Mouse (Mus musculus) telencephalon, adult 2 months (tissue): ENCODE measurements around the gene Nrip1.

Source experiments
- DNase-seq: peaks from one replicate; pipeline ENCODE4 v3.0.0-alpha.2; 2011; ENCODE audit warnings: low read depth, low spot score

Gene Nrip1

DNA sequence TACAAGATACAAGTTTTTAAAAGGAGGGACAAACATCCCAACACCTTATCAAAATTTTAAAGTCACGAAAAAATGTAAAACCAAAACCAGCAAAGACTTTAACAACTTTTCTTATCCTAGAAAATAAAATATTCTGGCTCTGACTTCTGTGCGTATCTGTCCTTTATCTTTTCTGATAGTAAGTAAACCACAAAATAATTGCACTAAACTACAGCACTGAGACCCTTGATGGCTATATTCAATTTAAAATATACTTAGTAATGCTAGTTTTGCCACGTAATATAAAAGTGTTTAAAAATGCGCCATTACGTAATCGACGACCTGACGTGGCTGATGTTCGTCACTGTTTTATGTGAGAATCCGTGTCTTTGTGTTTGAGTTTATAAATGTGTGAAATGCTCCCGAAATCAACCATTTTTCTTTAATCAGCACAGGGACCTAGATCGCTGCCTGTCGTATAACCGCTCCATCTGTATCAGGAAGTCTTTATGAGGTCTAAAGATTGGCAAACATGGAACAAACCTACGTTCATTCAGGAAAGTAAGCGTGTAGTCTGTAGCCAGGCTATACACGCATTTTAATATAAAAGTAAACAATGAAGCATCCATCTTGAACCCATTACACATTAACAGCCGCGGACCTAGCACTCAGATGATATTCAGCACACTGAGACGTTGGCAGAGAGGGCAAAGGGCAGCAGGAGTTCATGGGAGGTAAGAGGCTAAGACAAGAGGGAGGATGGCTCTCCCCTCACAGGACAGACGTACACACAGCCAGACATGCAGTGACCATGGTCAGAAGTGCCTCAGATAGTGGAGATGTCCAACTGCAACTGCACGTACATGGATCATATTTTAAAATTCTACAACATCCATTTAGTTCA, 56.4 kb downstream of the Nrip1 start:
- no peak for DNase-seq

DNA sequence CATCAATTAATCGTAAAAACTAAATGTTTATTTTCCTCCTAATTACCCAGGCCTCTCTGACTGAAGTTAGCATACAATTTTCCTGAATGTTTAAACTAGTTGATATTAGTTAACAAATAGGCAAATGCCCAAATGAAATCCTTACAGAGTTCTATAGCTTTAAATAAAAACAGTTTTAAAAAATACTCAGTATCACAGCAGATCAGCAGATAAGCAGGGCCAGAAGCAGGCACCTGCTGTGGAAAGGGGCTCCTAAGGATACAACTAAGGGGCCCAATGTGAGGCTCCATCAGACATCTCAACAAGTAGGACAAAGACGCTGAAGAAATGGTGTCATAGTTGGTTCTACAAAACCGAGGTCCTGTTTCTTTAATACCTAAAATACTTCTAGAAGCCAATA, 58.0 kb downstream of the Nrip1 start:
- DNase-seq, result no peak

DNA sequence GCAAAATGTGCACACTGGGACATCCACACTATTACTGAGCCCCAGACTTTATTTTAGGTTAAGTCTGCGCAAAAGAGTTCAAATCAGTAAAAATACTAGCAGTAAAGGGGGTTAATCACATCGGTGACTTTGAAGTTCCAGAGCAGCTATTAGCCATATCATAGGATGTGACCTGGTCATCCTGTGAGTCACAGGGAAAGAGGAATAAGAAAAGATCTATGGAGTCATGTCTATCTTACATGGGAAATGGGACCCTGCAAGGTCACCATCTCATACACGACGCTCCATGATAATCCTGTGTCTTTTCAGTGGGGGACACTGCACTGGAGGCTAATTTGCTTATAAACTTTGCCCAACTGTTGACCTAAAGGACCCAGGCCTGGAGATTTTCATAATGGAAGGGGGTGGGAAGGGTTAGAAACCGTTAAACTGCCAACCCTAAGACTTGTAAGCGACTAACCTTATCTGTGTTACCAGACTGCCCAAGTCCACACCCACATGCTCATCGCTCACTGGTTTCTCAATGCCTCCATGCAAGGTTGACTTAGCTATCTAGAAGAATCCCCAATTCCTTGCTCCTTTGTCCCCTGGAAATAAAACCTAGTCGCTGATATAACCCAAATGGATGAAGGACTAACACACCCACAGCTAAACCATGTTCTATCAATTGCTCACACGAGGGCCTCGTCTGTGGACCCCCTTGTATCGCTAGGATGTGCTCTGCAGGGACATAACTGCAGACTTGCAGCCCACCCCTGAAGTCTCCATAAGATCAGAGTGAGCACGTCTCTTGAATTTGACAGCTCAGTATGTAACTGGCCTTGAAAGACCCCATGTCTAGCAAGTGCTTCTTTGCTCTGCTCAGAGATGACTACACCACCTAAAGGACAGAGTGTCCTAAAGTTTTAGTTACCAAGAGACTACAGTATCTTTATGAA, 59.3 kb downstream of the Nrip1 start:
- DNase-seq, result no peak

DNA sequence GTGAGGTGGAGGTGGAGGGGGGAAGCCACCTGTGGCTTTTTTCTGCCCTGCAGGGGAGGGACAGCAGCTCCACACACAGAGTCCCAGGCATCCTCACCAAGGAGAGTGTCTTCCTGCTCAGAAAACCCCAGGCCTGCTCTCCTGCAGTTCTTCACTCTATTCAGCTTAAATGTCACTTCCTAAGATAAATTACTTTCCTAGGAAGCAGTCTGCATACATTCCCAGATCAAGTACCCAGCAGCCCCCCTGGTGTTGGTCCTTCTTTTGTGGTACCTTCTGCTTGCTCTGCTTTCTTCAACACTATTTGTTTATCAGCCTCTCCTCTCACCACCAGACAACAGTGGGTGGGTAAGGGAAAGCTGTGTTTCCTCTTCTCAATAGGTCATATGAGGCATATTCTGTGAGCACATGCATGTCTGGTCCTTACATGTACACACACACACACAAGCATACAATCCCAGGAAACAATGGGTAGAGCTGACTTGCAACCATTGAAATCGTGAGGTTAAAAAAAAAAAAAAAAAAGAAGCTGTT, 60.7 kb downstream of the Nrip1 start:
- no peak for DNase-seq

DNA sequence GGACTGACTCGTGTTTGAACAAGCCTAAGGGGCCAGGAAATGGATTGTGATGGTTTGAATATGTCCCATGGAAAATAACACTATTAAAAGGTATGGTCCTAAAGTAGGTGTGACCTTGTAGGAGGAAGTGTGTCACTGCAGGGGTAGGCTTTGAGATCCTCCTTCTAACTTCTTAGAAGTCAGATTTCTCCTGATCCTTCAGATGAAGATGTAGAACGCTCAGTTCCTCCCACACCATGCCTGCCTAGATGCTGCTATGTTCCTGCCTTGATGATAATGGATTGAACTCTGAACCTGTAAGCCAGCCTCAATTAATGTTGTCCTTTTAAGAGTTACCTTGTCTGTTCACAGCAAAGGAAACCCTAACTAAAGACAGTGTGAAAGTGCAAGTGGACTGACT, 62.8 kb downstream of the Nrip1 start:
- DNase-seq, result no peak

DNA sequence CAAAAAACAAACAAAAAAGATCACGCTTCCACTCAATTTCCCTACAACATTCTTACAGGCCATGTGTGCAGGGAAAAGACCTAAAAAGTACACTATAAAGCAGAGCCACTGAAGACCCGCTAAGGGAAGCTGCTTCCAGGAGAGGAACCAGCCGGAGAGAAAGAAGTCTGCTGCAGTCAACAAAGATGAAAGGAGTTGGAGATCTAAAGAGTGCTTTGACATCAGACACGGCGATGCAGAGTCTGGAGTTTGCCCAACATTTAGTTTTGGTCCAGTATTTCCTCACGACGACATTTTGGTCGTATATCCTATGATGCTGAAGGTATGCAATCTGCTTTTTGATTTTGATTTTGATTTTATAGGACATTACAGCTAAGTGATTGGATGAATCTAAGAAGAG, 63.3 kb downstream of the Nrip1 start:
- no peak for DNase-seq

DNA sequence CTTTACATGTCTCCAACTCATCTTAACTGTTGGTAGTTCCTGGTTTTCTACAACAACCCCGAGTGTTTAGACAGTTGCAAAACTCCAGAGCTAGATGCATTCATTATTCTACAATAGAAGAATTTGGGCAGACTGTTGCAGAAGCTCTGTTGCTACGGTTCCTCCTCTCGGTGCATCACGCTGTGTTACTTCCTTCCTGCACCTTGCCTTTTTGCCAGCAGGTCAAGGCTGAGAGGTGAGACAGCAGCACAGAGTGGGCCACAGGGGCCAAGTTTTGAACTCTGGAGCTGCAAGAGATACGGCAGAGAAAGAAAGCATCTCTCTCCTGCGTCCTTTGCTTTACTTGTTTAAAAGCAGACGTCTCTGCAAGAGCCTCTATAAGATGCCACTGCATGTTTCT, 64.3 kb downstream of the Nrip1 start:
- no peak for DNase-seq

DNA sequence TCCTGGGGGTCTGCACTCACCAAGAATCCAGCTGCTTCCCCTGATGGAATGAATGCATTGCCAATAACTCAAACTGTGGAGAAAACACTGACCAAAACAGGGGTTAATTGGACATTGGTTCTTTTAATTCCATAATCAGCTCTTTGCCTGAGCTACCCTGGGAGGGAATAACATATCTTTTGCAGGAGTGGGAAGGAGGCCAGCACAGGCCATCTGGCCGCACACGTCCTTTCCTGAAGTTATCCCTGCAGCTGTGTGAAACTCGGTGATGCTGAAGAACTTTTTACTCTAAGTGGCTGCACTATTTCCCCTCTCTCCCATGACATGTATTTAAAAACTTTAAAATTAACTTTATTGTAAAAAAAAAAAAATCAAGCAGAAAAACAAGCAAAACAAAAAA, 66.6 kb downstream of the Nrip1 start:
- no peak for DNase-seq

DNA sequence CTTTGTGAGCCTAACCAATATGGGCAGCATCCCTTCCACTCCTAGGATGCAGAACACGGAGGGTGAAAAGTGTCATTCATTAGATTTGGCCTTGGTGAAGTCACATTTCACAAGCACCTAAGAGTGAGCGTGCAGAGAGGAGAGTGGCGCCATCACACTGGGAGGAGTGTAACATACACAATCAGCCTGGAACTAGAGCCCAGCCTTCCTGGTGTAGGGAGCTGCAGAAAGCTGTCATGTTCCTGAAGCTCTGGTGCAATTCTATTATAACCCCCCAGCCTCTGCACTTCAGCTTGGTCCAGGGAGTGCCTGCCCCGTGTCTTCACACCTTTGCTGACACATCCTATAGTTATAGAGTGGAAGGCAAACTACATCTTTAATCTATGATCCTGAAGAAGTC, 67.2 kb downstream of the Nrip1 start:
- no peak for DNase-seq

DNA sequence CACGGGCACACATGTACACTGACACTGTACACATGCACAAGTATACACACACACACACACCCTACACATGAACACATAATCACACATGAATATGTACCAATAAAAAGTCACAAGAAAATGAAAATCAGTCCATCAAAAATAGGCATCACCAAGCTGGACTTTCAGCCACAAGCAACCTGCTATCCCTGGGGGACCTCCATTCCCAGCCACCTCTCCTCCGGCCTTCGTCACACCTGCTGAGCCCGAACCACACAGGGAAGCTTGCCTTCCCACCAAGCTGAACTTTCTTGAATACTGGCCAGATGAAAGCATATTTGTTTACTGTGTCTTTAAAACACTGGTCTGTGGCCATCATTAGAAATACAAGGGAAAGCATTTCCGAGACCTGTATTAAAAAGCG, 70.2 kb downstream of the Nrip1 start:
- no peak for DNase-seq

DNA sequence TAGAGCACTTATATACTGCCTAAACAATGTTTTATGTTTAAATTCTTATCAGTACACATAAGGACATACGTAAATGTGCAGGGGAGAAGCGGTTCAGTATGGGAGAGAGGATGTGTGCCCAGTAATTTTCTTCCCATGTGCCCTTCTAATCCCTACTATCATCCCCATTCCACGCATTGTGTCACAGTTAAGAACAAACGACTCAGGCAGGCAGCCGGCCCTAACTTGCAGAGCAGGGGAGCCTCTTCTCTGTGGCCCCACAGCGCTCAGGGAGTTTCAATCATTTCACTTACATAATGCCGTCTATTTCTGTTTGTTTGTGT, 71.9 kb downstream of the Nrip1 start:
- no peak for DNase-seq

DNA sequence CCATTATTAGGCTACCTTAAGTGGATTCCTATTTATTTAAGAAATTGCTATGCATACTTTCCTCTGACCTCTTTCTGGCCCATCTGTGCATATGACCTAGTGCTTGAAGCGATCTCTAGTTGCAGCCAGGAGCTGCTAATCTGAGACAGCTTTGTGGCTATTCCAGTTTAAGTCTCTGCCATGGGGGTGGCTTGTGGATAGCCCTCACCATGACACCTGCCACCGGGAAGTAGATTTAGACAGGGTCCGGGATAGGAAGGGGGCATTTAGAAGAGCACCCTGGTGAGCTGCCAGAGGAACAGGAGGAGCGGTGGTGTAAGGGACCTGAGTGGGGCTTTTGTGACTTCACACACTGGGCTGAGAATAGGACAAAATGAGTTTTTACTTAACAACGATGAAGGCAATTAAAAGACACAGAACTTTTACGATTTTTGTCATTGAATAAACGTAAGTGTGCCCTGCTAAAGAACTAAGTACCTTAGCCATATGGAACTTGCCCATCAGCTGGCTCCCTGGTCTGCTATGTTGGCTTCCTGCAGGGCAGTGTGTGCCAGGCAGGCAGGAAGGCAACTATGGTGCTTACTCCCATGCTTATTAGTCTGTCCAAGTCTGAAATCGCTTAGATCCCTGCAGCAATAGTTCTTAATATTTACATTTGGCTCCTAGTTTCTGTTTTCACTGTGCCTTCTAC, 72.4 kb downstream of the Nrip1 start:
- no peak for DNase-seq

DNA sequence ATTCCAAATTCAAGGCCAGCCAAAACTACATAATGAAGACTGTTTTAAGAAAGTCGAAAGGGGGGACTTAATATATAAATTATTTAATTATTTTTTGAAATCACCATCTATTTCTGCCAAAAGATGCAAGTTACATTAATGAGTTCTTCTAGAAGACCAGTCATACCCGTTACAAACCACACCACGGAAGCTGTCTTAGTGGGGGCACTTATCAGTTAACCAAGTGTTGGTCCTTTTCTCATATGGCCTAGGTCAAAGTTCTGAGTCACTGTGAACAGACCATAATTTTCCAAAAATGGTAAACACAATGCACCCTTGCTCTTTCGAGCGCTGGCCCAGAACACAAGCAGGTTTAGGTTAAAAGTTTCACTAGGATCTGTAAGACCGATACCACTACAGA, 73.2 kb downstream of the Nrip1 start:
- DNase-seq, result no peak

DNA sequence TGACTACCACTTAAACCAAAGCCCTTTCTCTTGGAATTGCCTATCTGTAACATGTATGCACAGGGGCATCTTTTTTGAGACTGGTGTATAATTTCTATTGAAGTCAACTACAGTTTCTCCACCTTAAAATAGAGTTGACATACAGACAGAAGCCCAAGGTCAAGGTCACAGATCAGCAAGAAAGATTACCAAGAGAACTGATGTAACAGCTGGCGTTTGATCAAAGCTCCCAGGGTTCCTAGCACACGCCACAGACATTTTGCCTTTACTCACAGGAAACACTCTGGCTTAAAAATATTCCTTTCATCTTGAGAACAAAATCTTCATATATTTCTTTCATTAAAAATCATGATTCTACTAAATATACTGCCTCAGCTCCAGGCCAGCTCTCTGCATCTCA, 74.1 kb downstream of the Nrip1 start:
- DNase-seq, result no peak

DNA sequence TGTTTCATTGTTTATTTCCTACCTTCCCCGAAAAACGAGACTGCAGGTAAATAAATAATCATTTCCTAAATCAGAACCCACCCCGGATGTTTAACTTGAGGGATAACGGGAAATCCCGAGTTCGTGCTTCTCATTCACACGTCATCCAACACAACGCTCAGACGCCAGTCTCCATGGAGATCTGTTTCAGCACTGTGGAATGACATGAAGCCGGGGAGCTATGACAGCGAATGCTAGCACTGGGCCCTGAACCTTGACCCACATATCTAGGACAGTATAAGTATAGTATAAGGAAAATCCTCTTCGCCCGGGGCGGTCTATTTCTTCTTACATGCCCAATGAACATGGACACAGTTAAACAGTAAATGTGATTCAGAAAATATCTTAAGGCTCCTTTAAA, 78.3 kb downstream of the Nrip1 start:
- DNase-seq, result no peak

DNA sequence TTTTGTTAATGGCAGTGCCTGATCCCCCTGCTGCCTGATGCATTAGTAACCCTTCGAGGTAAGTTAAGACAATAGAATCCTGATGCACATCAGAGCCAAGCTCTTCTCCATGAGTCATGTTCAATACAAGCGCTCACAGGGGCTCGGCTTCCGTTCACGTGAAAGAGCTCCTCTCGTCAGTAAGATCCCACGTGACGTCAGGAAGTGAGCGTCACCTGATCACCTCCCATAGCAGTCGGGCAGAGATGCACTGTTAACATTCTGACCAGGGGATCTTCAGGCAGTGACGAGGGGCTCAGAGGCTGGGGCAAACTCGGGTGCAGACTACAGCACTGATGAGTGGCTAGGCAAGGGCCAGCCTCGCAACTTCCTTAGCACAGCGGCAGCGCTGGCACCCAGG, 79.1 kb downstream of the Nrip1 start:
- no peak for DNase-seq

DNA sequence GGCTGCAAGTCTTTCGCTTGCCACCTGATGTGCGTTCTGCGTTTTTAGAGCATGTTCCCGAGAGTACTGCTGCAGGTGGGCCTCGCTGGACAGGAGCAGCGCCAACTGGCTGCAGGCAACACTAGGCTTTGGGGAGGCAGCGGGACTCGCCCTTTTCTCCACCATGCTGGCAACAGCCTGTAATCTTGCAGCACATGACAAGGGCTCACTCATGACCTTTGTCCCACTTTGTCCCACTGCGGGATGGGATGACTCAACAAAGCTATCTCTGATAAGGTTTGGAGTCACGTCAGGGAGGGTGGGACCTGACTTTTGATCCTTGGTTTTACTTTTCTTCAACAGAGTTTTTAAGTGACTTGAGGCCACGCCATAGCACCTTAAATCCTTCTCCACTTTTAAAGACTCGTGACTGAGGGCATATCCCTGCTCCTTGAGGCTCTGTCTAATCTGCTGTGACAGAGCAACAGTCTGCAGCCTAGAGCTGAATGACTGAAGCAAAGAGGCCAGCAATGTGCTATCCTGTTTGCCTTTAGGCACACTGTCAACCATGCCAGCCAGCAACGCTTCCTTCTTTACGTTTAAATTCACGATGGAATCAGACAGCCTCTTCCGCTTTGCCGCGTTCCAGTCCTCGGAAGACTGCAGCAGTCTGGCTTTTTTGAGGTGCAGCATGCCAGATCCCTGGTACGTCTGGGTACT, 79.7 kb downstream of the Nrip1 start:
- DNase-seq, result no peak

DNA sequence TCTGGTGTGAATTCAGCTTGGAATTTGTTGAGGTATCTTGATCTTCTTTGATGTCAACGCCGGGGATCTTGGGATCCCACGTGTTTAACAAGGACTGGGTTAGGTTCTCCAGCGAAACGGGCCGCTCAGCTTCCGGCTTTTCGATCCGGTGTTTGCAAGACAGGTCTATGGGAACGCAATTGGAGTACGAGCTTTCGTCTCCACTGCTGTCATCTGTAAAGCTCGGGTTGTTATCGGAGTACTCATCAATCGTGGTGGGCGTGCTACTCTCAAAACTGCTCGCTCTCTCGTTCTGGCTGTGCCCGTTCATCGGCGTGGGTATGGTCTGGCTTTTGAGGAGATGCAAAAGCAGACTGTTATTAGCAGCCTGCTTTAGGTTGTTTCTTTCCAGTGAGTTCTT, 80.5 kb downstream of the Nrip1 start:
- DNase-seq, result no peak

DNA sequence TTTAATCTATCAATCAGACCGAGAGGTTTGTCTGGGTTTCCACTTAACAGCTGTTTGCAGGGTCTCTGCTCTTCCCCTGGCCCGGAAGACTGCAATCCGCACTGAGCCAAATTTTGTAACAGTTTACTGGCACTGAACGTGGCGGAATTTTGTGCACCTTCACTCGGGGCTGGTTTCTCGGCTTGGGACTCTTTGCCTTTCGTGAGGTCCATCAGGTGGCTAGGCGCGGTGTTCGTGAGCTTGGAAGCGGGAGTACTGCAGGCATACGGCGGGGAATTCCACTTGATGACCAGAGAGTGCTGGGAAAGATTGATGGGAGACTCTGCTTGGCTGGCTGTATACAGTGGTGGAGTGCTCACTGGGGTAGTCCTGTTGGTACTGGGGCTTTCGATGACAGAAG, 81.0 kb downstream of the Nrip1 start:
- no peak for DNase-seq

DNA sequence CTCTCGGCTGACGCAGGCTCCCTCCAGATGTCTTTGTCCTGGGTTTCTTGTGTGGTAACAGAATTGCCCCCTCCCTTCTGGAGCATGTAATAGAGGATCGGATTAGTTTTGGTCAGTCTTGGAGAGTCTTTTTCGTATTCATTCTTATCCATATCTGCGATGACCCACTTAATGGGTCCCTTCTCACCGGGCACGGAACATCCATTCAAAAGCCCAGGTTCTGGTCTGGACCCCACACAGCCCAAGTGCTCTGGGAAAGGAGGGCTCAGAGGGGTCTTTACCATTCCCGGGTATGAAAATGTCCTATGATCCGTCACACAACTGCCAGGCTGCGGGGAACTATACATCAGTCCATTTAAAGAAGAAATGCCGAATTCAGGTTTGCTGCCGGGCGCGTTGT, 82.3 kb downstream of the Nrip1 start:
- no peak for DNase-seq

DNA sequence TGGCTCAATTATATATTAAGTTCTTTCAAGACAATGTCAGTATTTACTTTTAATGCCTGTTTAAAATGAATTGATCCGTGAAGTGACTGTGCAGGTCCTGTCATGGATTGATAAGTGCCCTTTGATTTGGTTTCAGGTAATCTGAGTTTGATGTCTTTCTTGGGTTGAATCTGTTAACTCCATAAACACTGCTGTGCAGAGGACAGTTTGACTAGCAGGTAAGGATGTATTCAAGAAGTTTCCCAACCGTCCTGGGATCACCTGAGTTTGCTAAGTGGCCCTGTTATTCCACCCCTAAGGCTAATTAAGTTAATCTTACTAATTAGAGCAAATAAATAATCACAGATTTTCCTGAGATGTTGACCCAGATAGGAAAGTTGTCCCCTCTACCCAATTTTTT, 84.1 kb downstream of the Nrip1 start:
- no peak for DNase-seq

DNA sequence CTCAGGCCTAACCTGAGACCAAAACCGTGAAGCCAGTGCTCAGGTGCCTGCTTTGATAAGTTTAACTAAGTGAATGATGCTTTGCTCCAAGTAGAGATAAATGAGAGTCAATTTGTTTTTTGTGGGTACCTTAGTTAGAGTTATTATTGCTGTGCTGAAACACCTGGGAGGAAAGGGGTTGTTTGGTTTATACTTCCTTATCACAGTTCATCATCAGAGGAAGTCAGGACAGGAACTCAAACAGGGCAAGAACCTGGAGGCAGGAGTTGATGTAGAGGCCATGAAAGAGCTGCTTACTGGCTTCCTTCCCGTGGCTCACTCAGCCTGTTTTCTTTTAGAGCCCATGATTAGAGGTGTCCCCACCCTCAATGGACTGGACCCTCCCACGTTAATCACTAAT, 89.8 kb downstream of the Nrip1 start:
- no peak for DNase-seq
